ENCODE assay signal across 9 mouse cellular contexts in the genomic region with DNA sequence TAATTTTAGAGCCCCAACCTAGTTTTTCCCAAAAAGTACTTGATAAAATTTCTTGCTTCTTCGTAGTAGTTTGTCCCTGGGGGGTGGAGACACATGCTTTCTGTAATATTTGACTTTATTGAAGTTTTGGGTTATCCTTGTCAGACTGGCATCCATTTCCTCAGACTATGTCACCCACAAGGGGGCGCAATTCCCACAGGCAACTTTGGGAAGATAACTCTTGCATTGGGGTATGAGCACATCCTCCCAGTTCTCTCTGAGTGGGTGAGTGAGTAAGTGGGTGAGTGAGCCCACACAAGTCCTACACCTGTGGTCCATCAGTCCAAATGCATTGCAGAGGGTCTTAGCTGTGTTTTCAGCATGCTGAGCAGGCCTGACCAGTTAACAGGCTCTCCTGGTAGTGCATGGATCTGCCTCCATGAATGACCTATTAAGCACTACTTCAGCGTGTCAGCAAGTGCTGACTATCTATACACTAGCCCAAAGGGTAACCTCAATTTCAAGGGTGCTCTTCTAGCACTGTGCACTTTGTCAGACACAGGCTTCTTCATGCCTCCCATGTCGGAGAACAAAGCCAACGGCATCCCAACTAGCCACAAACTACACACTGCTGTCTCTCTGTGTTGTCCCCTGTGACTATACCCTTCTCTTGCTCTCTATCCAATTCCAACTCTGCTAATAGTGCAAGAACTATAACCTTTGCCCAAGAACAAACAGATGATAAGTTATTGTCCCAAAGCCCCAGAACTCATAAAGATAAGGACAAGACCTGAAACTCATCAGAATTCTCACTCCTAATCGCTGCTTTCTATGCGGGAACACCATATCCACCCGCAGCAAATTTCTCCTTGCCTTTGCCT.
DNase-seq lines count a peak whose midpoint lies in the region; ATAC-seq and TF ChIP-seq lines count a peak whose summit lies in the region.
"Had no signal": no experiment of that assay in that cellular context is flagged by ENCODE, and none has a peak within 500 bp of the region (broad histone marks: within the 10 kb centered on the region; RNA-seq: fewer than 3 reads in every experiment).

No protein-coding gene starts in this region.

- TF ChIP-seq CTCF in gastrocnemius, adult 2 months (IDR thresholded peaks at IDR 0.05), result peak; percentile 73

- no peak overlapping the region for H3K4me2 ChIP-seq in liver, embryonic 11.5 days
- no peak overlapping the region for H3K4me2 ChIP-seq in limb, embryonic 11.5 days (ENCODE audit: low read depth, severe bottlenecking)
- H3K4me2 ChIP-seq: heart, embryonic 13.5 days had no signal

- 72% methylated on average over 8 of the region's 8 CpGs for WGBS in liver, embryonic 11.5 days
- 77% methylated on average over 8 of the region's 8 CpGs for WGBS in limb, embryonic 11.5 days

- DNase-seq in CD4-positive, CD25-positive, alpha-beta regulatory T cell, adult 2 months (ENCODE audit: low read depth, low spot score), result peak; percentile 34
- DNase-seq in liver, result peak; percentile 39
- no peak for DNase-seq in liver, embryonic 11.5 days (ENCODE audit: low spot score)
- DNase-seq in adrenal gland, adult 2 months, result peak; percentile 61
- DNase-seq in gastrocnemius, adult 2 months, result peak; percentile 46
- DNase-seq in limb, embryonic 11.5 days (ENCODE audit: low spot score), result peak; percentile 63
- DNase-seq in thymus, postnatal 4 days, result peak; percentile 60

- H3K27me3 ChIP-seq in liver, embryonic 11.5 days (replicated peaks; ENCODE audit: control insufficient read depth, insufficient read depth, low read length), result no peaks in the 10 kb centered on the region
- H3K27me3 ChIP-seq in limb, embryonic 11.5 days (ENCODE audit: control insufficient read depth, insufficient read depth, low read length), result no peaks in the 10 kb centered on the region
- H3K27me3 ChIP-seq: heart, embryonic 13.5 days had no signal

- H3K9me3 ChIP-seq in liver, embryonic 11.5 days (ENCODE audit: control insufficient read depth, low read length), result no peaks in the 10 kb centered on the region
- no peaks in the 10 kb centered on the region for H3K9me3 ChIP-seq in limb, embryonic 11.5 days (ENCODE audit: control insufficient read depth, low read length)
- H3K9me3 ChIP-seq: heart, embryonic 13.5 days had no signal

- intact Hi-C loops in gastrocnemius, adult 2 months (cut with DNase I), result no loop called here

- H3K36me3 ChIP-seq in liver, embryonic 11.5 days (ENCODE audit: control insufficient read depth, insufficient read depth, low read length), result no peaks in the 10 kb centered on the region
- H3K36me3 ChIP-seq in limb, embryonic 11.5 days (ENCODE audit: control insufficient read depth, insufficient read depth, low read length), result no peaks in the 10 kb centered on the region
- H3K36me3 ChIP-seq: heart, embryonic 13.5 days had no signal

- no peak overlapping the region for H3K9ac ChIP-seq in liver, embryonic 11.5 days (ENCODE audit: low read depth, low read length)
- no peak overlapping the region for H3K9ac ChIP-seq in limb, embryonic 11.5 days (ENCODE audit: low read length)
- H3K9ac ChIP-seq: heart, embryonic 13.5 days had no signal

- H3K27ac ChIP-seq in liver, embryonic 11.5 days (ENCODE audit: low read depth, low read length), result no peak overlapping the region
- H3K27ac ChIP-seq in gastrocnemius, adult 2 months, result no peak overlapping the region
- no peak overlapping the region for H3K27ac ChIP-seq in limb, embryonic 11.5 days (replicated peaks; ENCODE audit: low read depth, low read length)
- H3K27ac ChIP-seq: heart, embryonic 13.5 days had no signal

- ATAC-seq in CD4-positive, CD25-positive, alpha-beta regulatory T cell, adult 4 months, result no peak
- ATAC-seq in liver, embryonic 11.5 days (replicated peaks; ENCODE audit: low FRiP score), result no peak
- no peak for ATAC-seq in limb, embryonic 11.5 days (ENCODE audit: insufficient number of reproducible peaks, low FRiP score, low TSS enrichment, low read depth)

- H3K4me1 ChIP-seq in liver, embryonic 11.5 days (replicated peaks; ENCODE audit: control insufficient read depth, insufficient read depth, low read length), result no peaks in the 10 kb centered on the region
- H3K4me1 ChIP-seq in limb, embryonic 11.5 days (ENCODE audit: control insufficient read depth, insufficient read depth, low read length), result no peaks in the 10 kb centered on the region
- H3K4me1 ChIP-seq: heart, embryonic 13.5 days had no signal

- H3K4me3 ChIP-seq in liver, embryonic 11.5 days (ENCODE audit: low read depth, low read length), result no peak overlapping the region
- no peak overlapping the region for H3K4me3 ChIP-seq in gastrocnemius, adult 2 months
- H3K4me3 ChIP-seq in limb, embryonic 11.5 days (ENCODE audit: low read depth, low read length), result no peak overlapping the region
- H3K4me3 ChIP-seq: heart, embryonic 13.5 days had no signal
